Mouse (Mus musculus) embryo, embryonic 10 days (tissue): ENCODE data around the gene Pxn.
"Not testable (repeated sequence)": the region's sequence is repeated elsewhere in the genome, so short reads cannot be mapped to it uniquely, and the experiment has no call there.

Experiments used
- DNase-seq: peaks from one replicate; pipeline ENCODE4 v3.0.0-alpha.2; 2015; ENCODE audit warnings: low spot score

Pxn gene

DNA sequence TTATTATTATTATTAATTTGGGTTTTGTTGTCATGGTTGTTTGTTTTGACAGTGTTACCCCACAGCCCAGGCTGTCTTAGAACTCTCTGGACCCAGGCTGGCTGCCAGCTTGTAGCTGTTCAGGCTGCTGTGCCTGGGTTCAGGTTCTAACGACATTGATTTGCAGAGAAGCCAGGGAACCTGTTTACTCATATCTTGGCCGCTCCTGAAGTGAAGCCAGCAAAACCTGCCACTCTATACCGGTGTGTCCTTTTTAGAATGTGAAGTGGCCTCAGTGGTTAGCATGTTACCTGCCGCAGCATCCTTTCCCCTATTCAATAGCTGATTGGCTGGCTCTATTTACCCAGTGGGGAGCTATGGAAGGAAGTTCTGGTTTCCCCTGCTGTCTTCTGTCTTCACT, 19.8 kb upstream of the Pxn start:
- DNase-seq, result no peak

DNA sequence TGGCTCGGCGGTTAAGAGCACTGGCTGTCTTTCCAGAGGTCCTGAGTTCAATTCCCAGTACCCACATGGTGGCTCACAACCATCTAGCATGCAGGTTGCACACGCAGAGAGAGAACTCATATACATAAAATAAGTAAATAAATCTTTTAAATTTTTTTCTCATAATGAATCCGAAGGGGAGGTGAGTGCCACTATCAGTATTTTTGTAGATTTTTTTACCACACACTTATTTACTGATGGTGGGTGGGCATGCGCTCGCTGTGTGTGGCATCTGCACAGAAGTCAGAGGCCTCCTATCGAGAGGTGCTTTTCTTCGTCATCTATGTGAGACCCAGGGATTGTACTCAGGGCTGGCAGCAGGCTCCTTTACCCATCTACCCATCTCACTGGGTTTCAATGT, 19.1 kb upstream of the Pxn start:
- DNase-seq, result no peak

- DNase-seq, result no peak
These were observed 18.4 kb upstream of the Pxn start for GRCm38 (mm10) chr5:115487942-115488580.

GRCm38 (mm10) chr5:115488841-115489698, 17.4 kb upstream of the Pxn start:
- peak; percentile 88 for DNase-seq

GRCm38 (mm10) chr5:115489699-115490637, 16.5 kb upstream of the Pxn start:
- DNase-seq, result peak; percentile 94

GRCm38 (mm10) chr5:115490638-115491000, 15.9 kb upstream of the Pxn start:
- DNase-seq, result no peak

DNA sequence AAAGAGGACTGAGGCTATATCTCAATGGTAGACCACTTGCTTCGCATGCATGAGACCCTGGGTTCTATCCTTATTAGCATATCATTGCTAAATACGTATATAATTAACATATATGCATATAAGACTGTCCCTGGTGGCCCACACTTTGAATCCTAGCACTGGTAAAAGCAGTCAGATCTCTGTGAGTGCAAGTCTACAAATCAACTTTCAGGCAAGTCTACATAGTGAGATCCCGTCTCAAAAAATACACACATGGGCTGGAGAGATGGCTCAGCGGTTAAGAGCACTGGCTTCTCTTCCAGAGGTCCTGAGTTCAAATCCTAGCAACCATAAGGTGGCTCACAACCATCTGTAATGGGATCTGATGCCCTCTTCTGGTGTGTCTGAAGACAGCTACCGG, 15.4 kb upstream of the Pxn start:
- no peak for DNase-seq

DNA sequence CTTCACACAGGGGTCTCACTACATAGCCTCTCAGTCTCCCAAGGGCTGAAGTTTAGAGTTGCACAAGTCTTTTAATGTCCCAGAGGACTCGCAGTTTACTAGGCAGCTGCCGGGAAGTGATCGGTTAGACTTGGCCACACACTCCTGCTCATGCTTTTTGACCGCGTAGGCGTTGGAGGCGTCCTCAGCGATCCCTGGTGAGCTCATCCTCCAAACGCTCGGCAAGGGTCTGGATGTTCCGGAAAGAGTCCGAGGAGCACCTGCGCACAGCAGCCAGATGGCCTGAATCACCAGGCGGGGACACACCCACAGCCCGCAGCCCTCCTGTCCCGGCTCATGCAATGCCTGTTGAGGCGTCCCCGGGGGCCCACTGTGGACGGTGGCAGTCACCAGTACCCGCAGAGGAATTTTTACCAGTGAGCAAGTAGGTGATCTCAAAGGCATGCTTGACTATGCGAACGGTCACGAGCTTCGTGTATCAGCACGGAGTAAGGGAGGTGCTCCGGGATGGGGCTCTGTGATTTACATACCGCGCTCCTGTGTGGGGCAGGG, 14.6 kb upstream of the Pxn start:
- peak; percentile 46 for DNase-seq

- DNase-seq, result no peak
These were observed 13.7 kb upstream of the Pxn start for GRCm38 (mm10) chr5:115492711-115493335.

- DNase-seq, result no peak
These were observed 13.0 kb upstream of the Pxn start for GRCm38 (mm10) chr5:115493441-115493840.

DNA sequence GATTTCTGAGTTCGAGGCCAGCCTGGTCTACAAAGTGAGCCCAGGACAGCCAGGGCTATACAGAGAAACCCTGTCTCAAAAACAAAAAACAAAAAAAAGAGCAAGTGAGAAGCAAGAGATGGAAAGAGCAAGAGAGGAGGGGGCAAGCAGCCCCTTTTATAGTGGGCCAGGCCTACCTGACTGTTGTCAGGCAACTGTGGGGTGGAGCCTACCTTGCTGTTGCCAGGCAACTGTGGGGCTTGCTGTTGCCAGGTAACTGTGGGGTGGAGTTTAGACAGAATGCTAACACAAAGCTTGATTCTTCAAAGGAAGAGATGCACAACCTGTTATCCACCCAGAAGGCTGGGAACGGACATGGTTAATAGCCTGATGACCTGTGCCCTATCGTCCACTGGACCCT, 10.9 kb upstream of the Pxn start:
- DNase-seq, result not testable (repeated sequence)

- no peak for DNase-seq
These were observed 9.4 kb upstream of the Pxn start for GRCm38 (mm10) chr5:115497033-115497432.

GRCm38 (mm10) chr5:115498307-115499240, 7.9 kb upstream of the Pxn start:
- DNase-seq, result no peak

- no peak for DNase-seq
These were observed 6.0 kb upstream of the Pxn start for GRCm38 (mm10) chr5:115500383-115500935.

GRCm38 (mm10) chr5:115503035-115503434, 3.4 kb upstream of the Pxn start:
- DNase-seq, result no peak

DNA sequence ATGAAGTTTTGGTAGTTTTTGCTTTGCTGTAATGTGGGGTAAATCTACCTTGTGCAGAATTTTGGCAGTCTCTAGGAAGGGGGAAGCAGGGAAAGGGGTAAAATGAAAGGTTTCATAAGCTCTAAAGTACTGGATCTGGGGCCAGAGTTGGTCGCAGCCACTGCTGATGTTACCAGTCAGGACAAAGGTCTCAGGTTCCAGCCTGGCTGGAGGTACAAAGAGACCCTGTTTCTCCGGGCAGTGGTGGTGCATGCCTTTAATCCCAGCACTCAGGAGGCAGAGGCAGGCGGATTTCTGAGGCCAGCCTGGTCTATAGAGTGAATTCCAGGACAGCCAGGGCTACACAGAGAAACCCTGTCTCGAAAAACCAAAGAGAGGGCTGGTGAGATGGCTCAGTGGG, 859 bp upstream of the Pxn start:
- not testable (repeated sequence) for DNase-seq

- peak; percentile 23 for DNase-seq
These were observed 948 bp downstream of the Pxn start for GRCm38 (mm10) chr5:115507267-115507980.

DNA sequence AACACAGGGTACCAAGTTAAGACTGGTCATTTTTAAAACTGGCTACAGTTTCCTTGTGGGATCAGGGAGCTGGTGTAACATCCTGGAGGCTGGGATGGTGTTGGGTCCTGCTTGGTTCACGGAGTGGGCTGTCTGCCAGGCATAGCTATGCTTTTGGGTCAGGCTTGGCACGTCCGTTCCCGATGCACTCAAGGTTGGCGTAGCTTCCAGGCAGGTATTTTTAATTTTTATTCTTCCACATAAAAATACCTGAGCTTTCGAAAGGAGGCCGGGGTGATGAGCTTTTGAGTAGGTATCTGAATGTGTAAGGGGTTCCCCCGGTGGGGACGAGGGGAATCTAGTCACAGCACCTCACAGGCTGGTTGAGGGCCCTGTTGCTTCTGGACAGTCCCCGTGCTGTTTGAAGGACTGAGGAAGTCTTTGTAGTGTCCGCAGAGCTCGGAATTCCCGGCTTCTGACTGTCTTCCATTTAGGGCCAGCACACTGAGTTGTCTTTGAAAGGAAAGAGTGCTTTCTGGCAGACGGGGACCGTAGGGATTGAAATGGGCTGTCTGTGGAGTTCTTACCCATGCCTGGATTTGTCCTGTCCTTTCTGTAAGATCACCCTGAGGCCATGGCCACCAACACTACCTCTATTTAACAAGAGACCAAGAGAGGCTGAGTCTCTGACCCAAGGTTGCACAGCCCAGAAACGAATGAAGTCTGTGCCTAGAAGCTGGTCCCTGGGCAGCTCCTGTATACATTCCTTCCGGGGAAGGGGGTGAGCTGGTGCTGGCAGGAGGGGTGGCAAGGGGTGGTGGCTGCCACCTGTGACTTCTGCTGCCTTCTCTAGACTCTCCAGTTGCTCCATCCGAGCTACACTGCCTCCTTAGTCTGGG, 1.7 kb downstream of the Pxn start:
- DNase-seq, result peak; percentile 33

DNA sequence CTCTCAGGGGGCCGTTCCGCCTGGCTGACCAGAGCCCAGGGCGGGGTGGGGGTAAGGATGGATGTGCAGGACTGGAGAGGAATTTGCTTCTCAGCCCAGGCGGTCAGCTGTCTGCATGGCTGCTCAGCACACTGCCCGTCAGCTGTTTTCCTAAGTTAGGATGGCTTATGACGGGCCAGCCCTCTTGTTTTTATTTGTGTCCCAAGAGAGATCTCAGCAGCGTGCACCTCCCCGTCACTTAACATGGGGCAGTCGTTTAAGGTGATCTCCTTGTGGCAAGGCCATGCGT, 2.3 kb downstream of the Pxn start:
- peak; percentile 67 for DNase-seq
